Mouse (Mus musculus) spleen, adult 2 months (tissue): ENCODE data around the gene Cox19. TPM values are rescaled to one million over a fixed set of nuclear protein-coding genes. Genes with fewer than 3 reads are reported as not detected.

Experiments used
- DNase-seq, 2 experiments: peaks; one replicate each; pipeline versions ENCODE4 v3.0.0 to v3.0.0-alpha.2; 2012 to 2021; ENCODE audit warnings: low spot score in 2 of 2, low read depth in 1 of 2
- H3K27ac ChIP-seq: fragments of 200-500 bp; 2 replicates; pipeline ENCODE4 v1.5.1; 2012; ENCODE audit warnings: low read length, inconsistent platforms; ENCODE audit not compliant: insufficient read depth
- H3K27me3 ChIP-seq: fragments of 200-500 bp; 2 replicates; pipeline ENCODE4 v1.6.1; 2012; ENCODE audit warnings: mild to moderate bottlenecking, moderate library complexity, low read length, inconsistent platforms; ENCODE audit not compliant: control insufficient read depth, insufficient read depth
- H3K36me3 ChIP-seq: fragments of 200-500 bp; 2 replicates; pipeline ENCODE4 v1.6.1; 2012; ENCODE audit warnings: mild to moderate bottlenecking, low read length, inconsistent platforms; ENCODE audit not compliant: control insufficient read depth, insufficient read depth
- H3K4me1 ChIP-seq: fragments of 200-500 bp; 2 replicates; pipeline ENCODE4 v1.6.1; 2011; ENCODE audit warnings: inconsistent platforms; ENCODE audit not compliant: control insufficient read depth, insufficient read depth, insufficient read length
- H3K4me3 ChIP-seq: fragments of 200-500 bp; 2 replicates; pipeline ENCODE4 v1.5.1; 2011; ENCODE audit warnings: mild to moderate bottlenecking, inconsistent platforms; ENCODE audit not compliant: insufficient read depth, insufficient read length; ENCODE audit errors: extremely low read depth
- CTCF ChIP-seq: fragments of 200-500 bp; IDR thresholded peaks from 2 replicates; pipeline ENCODE4 v1.5.1; 2011; ENCODE audit warnings: mild to moderate bottlenecking, inconsistent platforms; ENCODE audit not compliant: insufficient read depth, insufficient read length, insufficient replicate concordance; ENCODE audit errors: extremely low read depth
- POLR2A ChIP-seq: fragments of 200-500 bp; IDR thresholded peaks from 2 replicates; pipeline ENCODE4 v1.6.1; 2011; ENCODE audit warnings: low read depth, low read length, inconsistent platforms
- WGBS: fragments of 180-500 bp; shearing (Covaris S2); methylation state at CpG from one replicate; pipeline ENCODE4 v1.1.7; 2018; 5-methylcytosine and 5-hydroxymethylcytosine counted together
- polyA plus RNA-seq: library from polyadenylated mRNA; depleted of rRNA; stranded (reverse); fragments of >200 nt; gene quantifications from 2 replicates; pipeline ENCODE4 v1.2.3, GENCODE M21; 2012; rRNA removed

Gene Cox19
- polyA plus RNA-seq, 1 experiment: 27.2 TPM

GRCm38 (mm10) chr5:139294089-139294488 is 57.1 kb downstream of the Cox19 start:
- WGBS: 19% methylated on average over 2 of the region's 2 CpGs
- DNase-seq: no peak
- peaks cover 36% of the 10 kb centered on the region; the same call in 1 of the 2 replicates for H3K4me1 ChIP-seq
- H3K36me3 ChIP-seq: no peaks in the 10 kb centered on the region
- no peak overlapping the region for H3K4me3 ChIP-seq
- no peak for TF ChIP-seq CTCF
- TF ChIP-seq POLR2A: no peak
- H3K27ac ChIP-seq: peak overlapping the region; percentile 60
- H3K27me3 ChIP-seq: no peaks in the 10 kb centered on the region

GRCm38 (mm10) chr5:139291811-139292560 is 59.2 kb downstream of the Cox19 start:
- no peak overlapping the region for H3K4me3 ChIP-seq
- H3K36me3 ChIP-seq: no peaks in the 10 kb centered on the region
- H3K27me3 ChIP-seq: no peaks in the 10 kb centered on the region
- DNase-seq: no peak
- WGBS: 92% methylated on average over 6 of the region's 6 CpGs
- H3K4me1 ChIP-seq: peaks cover 33% of the 10 kb centered on the region; the same call in 1 of the 2 replicates
- no peak overlapping the region for H3K27ac ChIP-seq
- TF ChIP-seq CTCF (no peak), POLR2A (no peak)

- no peak overlapping the region for H3K4me3 ChIP-seq
- H3K27me3 ChIP-seq: no peaks in the 10 kb centered on the region
- no peaks in the 10 kb centered on the region for H3K36me3 ChIP-seq
- 67% methylated on average over 12 of the region's 12 CpGs for WGBS
- peak overlapping the region; percentile 6; the same call in 1 of the 2 replicates for H3K27ac ChIP-seq
- DNase-seq: no peak
- TF ChIP-seq POLR2A: no peak
- TF ChIP-seq CTCF: no peak
- H3K4me1 ChIP-seq: peaks cover 46% of the 10 kb centered on the region; the same call in 1 of the 2 replicates
Observed at GRCm38 (mm10) chr5:139290467-139291259, 60.6 kb downstream of the Cox19 start.

DNA sequence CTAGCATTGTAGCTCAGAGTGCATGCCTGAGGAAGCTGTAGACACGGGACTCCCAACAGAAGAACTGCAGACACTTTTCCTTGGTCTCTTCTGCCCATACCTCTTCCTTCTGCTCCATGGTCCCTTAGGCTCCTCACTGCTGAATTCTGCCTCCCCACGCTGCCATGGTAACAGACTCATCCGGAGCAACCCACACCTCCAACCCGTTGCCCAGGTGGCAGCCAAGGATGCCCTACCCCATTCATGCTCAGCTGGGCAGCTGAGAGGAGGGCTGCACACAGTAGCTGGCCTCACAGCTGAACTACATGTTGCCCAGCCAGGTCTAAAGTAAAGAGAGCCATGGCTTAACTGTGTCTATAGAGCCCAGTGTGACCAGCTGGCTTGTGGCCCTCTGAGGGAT is 62.6 kb downstream of the Cox19 start:
- Histone ChIP-seq H3K4me1 (peaks cover 55% of the 10 kb centered on the region; the same call in 1 of the 2 replicates), H3K27me3 (no peaks in the 10 kb centered on the region), H3K27ac (peak overlapping the region; percentile 54), H3K4me3 (no peak overlapping the region), H3K36me3 (no peaks in the 10 kb centered on the region)
- TF ChIP-seq CTCF (no peak), POLR2A (no peak)
- no peak for DNase-seq
- WGBS: 39% methylated on average over 4 of the region's 4 CpGs

GRCm38 (mm10) chr5:139287787-139288186 is 63.4 kb downstream of the Cox19 start:
- TF ChIP-seq CTCF (no peak), POLR2A (no peak)
- Histone ChIP-seq H3K4me1 (peaks cover 48% of the 10 kb centered on the region; the same call in 1 of the 2 replicates), H3K27ac (peak overlapping the region; percentile 53), H3K27me3 (no peaks in the 10 kb centered on the region), H3K36me3 (no peaks in the 10 kb centered on the region), H3K4me3 (no peak overlapping the region)
- DNase-seq: no peak
- 75% methylated on average over 4 of the region's 4 CpGs for WGBS

- WGBS: 25% methylated on average over 5 of the region's 5 CpGs
- Histone ChIP-seq H3K27me3 (no peaks in the 10 kb centered on the region), H3K27ac (peak overlapping the region; percentile 61), H3K4me3 (no peak overlapping the region), H3K36me3 (no peaks in the 10 kb centered on the region), H3K4me1 (peaks cover 48% of the 10 kb centered on the region; the same call in 1 of the 2 replicates)
- TF ChIP-seq POLR2A: no peak
- no peak for TF ChIP-seq CTCF
- no peak for DNase-seq
Observed at GRCm38 (mm10) chr5:139287099-139287498, 64.1 kb downstream of the Cox19 start.

Other genes with a start within 250 kb of the Cox19 start
- gene Prkar1b, start 201.4 kb downstream of the Cox19 start, polyA plus RNA-seq: 6.4 and 9.4 TPM in 2 replicates
- gene Dnaaf5, start 201.2 kb downstream of the Cox19 start, polyA plus RNA-seq: 15.9 and 27.4 TPM in 2 replicates
- gene Sun1, start 150.8 kb downstream of the Cox19 start, polyA plus RNA-seq: 23.8 and 24.7 TPM in 2 replicates
- 91.4 and 137 TPM in 2 replicates for gene Get4, start 99.1 kb downstream of the Cox19 start, polyA plus RNA-seq
- gene Adap1, start 25.8 kb downstream of the Cox19 start, polyA plus RNA-seq: 23.2 and 29.5 TPM in 2 replicates
- not detected in 2 replicates for gene Cyp2w1, start 1.2 kb upstream of the Cox19 start, polyA plus RNA-seq
- gene Gpr146, start 26.3 kb upstream of the Cox19 start, polyA plus RNA-seq: 32.2 and 36.3 TPM in 2 replicates
- gene C130050O18Rik, start 53.9 kb upstream of the Cox19 start, polyA plus RNA-seq: 8.1 and 11.9 TPM in 2 replicates
- gene Gper1, start 71.7 kb upstream of the Cox19 start, polyA plus RNA-seq: 0.39 TPM in 2 replicates
- gene 3110082I17Rik, start 109.1 kb upstream of the Cox19 start, polyA plus RNA-seq: 5.2 and 8.5 TPM in 2 replicates
- gene Zfand2a, start 133.1 kb upstream of the Cox19 start, polyA plus RNA-seq: 6.6 and 7.5 TPM in 2 replicates
- not detected in 2 replicates for gene Uncx, start 192.1 kb upstream of the Cox19 start, polyA plus RNA-seq